Mouse (Mus musculus) hindbrain, postnatal 0 days (tissue): ENCODE results near the gene Fzd7. TPM values are rescaled to one million over a fixed set of nuclear protein-coding genes. Genes with fewer than 3 reads are reported as not detected.

Source experiments
- ATAC-seq: fragments of 200-750 bp; cut with Nextera tagmentation; 2 replicates; pipeline ENCODE4 v1.8.0; 2017; ENCODE audit warnings: mild to moderate bottlenecking, moderate TSS enrichment, moderate library complexity
- DNase-seq: peaks from one replicate; pipeline ENCODE4 v3.0.0-alpha.2; 2015; ENCODE audit warnings: low spot score
- H3K27ac ChIP-seq: fragments of 300-500 bp; sonication (generic); 2 replicates; pipeline ENCODE4 v1.5.1; 2014; ENCODE audit warnings: mild to moderate bottlenecking
- H3K27me3 ChIP-seq: fragments of 300-500 bp; sonication (generic); 2 replicates; pipeline ENCODE4 v1.6.1; 2014; ENCODE audit warnings: low read length, mixed read lengths; ENCODE audit not compliant: insufficient read depth
- H3K36me3 ChIP-seq: fragments of 300-500 bp; sonication (generic); 2 replicates; pipeline ENCODE4 v1.6.1; 2014; ENCODE audit warnings: low read length, mixed read lengths; ENCODE audit not compliant: insufficient read depth
- H3K4me1 ChIP-seq: fragments of 300-500 bp; sonication (generic); 2 replicates; pipeline ENCODE4 v1.6.1; 2014; ENCODE audit warnings: antibody characterized with exemption, low read length, mixed read lengths; ENCODE audit not compliant: insufficient read depth
- H3K4me2 ChIP-seq: fragments of 300-500 bp; sonication (generic); 2 replicates; pipeline ENCODE4 v1.6.1; 2014; ENCODE audit warnings: low read depth, mild to moderate bottlenecking, low read length, moderate library complexity, mixed read lengths
- H3K4me3 ChIP-seq: fragments of 300-500 bp; sonication (generic); 2 replicates; pipeline ENCODE4 v1.5.1; 2014; ENCODE audit warnings: low read length
- H3K9ac ChIP-seq: fragments of 300-500 bp; sonication (generic); replicated peaks from 2 replicates; pipeline ENCODE4 v1.6.1; 2014; ENCODE audit warnings: mild to moderate bottlenecking, low read length, moderate library complexity, mixed read lengths
- H3K9me3 ChIP-seq: fragments of 300-500 bp; sonication (generic); 2 replicates; pipeline ENCODE4 v1.6.1; 2016; ENCODE audit warnings: low read length, mixed read lengths
- CTCF ChIP-seq: IDR thresholded peaks from 2 replicates; pipeline ENCODE4 v1.5.1; 2016; ENCODE audit warnings: antibody characterized with exemption, control low read depth, low read depth
- WGBS: fragments of 180-500 bp; shearing (Covaris S2); extraction: QIAGEN DNeasy Blood & Tissue Kit; methylation state at CpG from one replicate; pipeline ENCODE4 v1.1.7; 2014; 5-methylcytosine and 5-hydroxymethylcytosine counted together
- polyA plus RNA-seq: library from polyadenylated mRNA; unstranded; fragments of >200 nt; fragmentation: Nextera tagmentation; extraction: Ambion mirVana; gene quantifications from 2 replicates; pipeline ENCODE4 v1.2.1, GENCODE M21; 2015
- total RNA-seq: library from RNA; depleted of rRNA; stranded (reverse); fragments of >200 nt; gene quantifications from 2 replicates; pipeline ENCODE4 v1.2.3, GENCODE M21; 2014

The Fzd7 gene
- total and polyA plus RNA-seq, 2 experiments from 2014 or later = 1.8 to 17.2 TPM

DNA sequence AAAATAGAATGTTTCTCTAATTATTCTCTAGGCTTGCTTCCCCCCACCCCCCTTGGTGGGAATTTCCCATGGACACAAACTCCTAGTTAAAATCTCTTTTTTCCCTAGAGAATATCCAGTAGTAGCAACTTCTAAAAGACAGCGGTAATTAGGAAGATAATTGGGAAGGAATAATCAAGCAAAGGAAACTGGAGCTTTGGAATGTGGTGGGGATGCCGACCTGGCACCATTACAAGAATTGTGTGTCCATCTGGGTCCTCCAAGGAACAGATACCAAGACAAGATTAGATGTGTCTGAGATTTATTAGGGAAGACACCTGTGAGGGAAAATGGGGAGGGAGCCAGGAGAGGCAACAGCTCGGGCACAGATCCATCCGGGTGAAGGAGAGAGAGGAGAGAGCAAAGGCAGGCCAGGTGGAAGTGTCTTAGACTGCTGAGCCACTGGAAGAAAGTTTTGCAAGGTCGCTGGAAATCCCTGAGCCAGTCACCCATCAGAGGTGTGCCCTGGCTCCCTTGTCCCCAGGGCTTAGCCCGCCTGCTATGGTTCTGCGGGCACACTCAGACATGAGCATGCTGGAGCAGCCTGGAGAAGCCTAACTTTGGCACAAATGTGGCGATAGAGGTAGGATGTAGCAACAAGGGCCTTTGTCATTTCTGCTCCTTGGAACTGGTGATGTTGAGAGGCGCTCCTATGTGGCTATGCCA, 29.5 kb downstream of the Fzd7 start:
- Histone ChIP-seq H3K4me1 (peaks cover 7% of the 10 kb centered on the region), H3K4me2 (no peak overlapping the region), H3K36me3 (no peaks in the 10 kb centered on the region), H3K9me3 (no peaks in the 10 kb centered on the region), H3K9ac (no peak overlapping the region), H3K4me3 (no peak overlapping the region), H3K27me3 (no peaks in the 10 kb centered on the region), H3K27ac (no peak overlapping the region)
- WGBS = 66% methylated on average over 9 of the region's 9 CpGs
- DNase-seq (no peak), ATAC-seq (no peak)
- TF ChIP-seq CTCF = no peak

DNA sequence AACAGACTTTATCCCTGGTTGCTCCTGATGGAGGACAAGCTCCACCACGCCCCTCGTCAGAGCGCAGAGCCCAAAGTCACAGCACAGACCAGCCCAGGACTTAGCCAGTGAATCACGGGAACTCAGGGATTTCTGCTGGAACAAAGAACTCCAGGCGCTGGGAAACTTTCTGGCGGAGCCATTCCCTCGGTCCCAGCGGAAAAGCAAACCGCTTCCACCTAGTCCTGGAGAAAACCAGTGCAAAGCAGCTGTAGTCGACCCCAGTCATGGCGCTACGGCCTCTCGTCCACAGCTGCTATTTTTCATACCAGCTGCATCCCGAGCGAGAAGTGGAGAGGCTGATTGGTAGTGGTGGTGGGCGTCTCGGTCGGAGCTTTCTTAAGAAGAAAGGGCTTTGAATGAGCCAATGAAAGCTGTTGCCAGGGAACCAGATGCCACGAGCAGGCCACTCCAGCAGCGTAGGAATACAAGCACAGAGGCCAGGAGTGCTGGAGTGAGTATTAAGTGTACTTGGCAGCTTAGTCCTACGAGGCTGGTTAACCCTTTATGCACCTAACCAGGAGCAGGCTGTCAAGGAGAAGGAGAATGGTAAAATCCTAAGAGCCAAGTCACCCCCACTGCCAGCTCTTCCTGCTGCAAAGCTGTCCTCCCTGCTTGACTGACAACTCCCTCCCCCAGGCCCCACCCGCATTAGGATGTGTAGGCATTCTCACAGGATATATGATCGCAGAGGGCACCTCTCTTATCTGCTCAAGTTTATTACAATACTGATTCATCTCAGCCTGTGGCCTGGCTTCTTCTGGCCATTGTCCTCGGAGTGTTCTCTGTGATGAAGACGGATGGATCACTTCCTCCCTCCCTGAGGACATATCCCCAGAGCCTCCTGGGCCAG, 34.0 kb downstream of the Fzd7 start, which contains the start of gene Gm973:
Gene Gm973 (plus strand): TSS at position 239 of the 892 bp plus-strand sequence.
- WGBS = 2% methylated on average over 25 of the region's 25 CpGs
- no peaks in the 10 kb centered on the region for H3K9me3 ChIP-seq
- peak within 1 kb of the TSS; percentile 50 for H3K9ac ChIP-seq
- DNase-seq (peak; percentile 94), ATAC-seq (peak; percentile 98)
- H3K27me3 ChIP-seq = no peaks in the 10 kb centered on the region
- no peak for TF ChIP-seq CTCF
- H3K27ac ChIP-seq = peak within 1 kb of the TSS; percentile 94
- H3K4me2 ChIP-seq = peak within 1 kb of the TSS; percentile 58
- peaks cover 14% of the 10 kb centered on the region for H3K4me1 ChIP-seq
- peak within 1 kb of the TSS; percentile 34 for H3K4me3 ChIP-seq
- H3K36me3 ChIP-seq = no peaks in the 10 kb centered on the region

DNA sequence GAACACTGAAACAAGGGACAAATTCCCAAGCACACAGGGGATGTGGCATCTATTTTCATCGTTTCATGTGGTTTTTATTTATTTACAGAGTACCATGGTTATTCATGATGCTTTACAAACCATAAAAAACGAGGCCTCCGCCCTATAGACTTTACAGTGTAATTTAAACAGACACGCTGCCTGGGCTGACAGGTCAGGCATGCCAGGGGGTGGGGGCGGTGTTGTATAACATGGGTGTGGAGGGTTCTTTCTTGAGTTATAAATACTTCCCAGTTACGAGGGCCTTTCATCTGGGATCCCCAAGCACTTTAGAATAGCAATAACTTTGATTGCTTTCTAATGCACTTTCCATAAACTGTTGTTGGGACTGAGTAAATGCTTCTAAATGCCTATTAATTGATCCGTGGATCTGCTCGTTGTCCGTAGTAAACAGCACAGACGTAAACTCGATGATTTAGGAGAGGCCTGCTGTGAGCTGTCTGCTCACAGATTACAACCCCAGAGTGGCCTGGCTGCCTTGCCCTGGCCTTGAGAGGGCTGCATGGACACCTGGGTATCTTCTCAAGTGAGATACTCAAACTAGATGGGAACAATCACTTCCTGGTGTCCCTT, 38.1 kb downstream of the Fzd7 start:
- no peak overlapping the region for H3K27ac ChIP-seq
- no peak for DNase-seq
- H3K9ac ChIP-seq = no peak overlapping the region
- no peak overlapping the region for H3K4me2 ChIP-seq
- H3K4me3 ChIP-seq = no peak overlapping the region
- no peaks in the 10 kb centered on the region for H3K36me3 ChIP-seq
- no peaks in the 10 kb centered on the region for H3K9me3 ChIP-seq
- 55% methylated on average over 11 of the region's 11 CpGs for WGBS
- no peaks in the 10 kb centered on the region for H3K27me3 ChIP-seq
- H3K4me1 ChIP-seq = peaks cover 27% of the 10 kb centered on the region
- ATAC-seq = no peak
- no peak for TF ChIP-seq CTCF

DNA sequence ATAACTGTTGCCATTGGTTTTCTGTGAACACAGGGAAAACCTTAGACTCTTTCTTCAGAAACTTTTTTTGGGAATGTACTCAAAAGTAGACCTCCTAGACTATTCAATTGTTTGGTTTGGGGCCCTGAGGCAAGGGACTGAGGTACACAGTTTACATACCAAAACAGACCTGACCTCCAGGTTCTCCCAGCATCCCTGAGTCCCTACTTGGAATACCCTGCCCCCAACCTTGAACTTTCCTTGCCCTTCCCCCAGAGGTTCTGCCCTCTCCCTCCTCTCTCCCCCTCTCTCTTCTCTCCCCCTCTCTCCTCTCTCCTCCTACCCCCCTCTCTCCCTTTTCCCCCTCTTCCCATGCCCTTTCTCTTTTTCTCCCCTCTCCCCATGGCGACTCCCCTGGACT, 40.2 kb downstream of the Fzd7 start:
- H3K27ac ChIP-seq = no peak overlapping the region
- DNase-seq (no peak), ATAC-seq (no peak)
- H3K9me3 ChIP-seq = no peaks in the 10 kb centered on the region
- H3K4me1 ChIP-seq = 0 out of 2 replicates have a peak, but pooled peaks cover 13% of the 10 kb centered on the region
- no peak for TF ChIP-seq CTCF
- H3K9ac ChIP-seq = no peak overlapping the region
- 56% methylated on average over 1 of the region's 1 CpGs for WGBS
- H3K4me2 ChIP-seq = no peak overlapping the region
- H3K4me3 ChIP-seq = no peak overlapping the region
- H3K36me3 ChIP-seq = no peaks in the 10 kb centered on the region
- H3K27me3 ChIP-seq = no peaks in the 10 kb centered on the region

DNA sequence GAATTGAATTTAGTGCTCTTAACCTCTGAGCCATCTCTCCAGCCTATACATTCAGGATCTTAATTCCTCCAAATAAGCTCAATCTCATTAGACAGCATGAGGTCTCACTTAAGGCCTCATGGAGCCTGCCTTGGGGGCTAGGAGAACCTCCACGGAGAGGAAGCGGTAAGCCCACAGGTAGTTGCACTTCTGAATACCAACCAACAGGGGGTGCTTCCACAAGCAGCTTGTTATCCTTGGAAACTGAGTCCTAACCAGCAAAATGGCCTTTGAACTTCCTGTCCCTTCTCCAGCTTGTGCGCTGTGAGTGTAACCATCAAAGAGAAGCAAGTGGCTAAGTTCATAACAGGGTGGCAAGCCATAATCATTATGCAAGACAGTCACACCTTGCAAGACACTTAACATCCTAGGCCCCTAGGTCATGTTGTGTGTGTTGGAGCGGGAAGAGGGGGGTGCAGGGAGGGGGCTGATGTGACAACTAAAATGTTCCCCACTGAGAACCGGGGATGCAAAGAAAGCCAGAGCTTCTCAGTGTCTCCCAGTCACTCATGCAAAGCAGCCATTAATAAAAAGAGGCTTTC, 41.2 kb downstream of the Fzd7 start:
- H3K27me3 ChIP-seq = no peaks in the 10 kb centered on the region
- no peak overlapping the region for H3K4me3 ChIP-seq
- no peak overlapping the region for H3K9ac ChIP-seq
- H3K4me1 ChIP-seq = 0 out of 2 replicates have a peak, but pooled peaks cover 13% of the 10 kb centered on the region
- peak overlapping the region; percentile 67; the same call in 1 of the 2 replicates for H3K27ac ChIP-seq
- ATAC-seq = no peak
- no peaks in the 10 kb centered on the region for H3K9me3 ChIP-seq
- no peak for TF ChIP-seq CTCF
- H3K36me3 ChIP-seq = no peaks in the 10 kb centered on the region
- no peak overlapping the region for H3K4me2 ChIP-seq
- WGBS = 52% methylated on average over 5 of the region's 5 CpGs
- no peak for DNase-seq

DNA sequence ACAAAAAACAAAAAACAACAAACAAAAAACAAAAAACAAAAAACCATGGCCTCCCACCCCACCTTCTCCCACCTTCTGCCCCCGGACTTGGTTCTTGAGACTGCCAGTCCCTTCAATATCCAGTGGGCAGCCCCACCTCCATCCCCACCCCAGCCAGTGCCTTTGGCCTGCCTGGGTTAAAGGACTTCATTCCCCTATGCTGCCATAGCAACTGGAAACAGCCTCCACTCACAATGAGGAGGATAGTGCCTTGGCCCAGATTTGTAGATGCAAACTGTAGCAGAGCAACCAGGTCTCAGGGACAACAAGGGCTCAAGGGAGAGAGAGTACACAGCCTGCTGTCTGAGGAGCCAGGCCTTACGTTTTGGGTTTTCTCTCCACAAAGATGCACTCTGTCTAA, 41.8 kb downstream of the Fzd7 start:
- Histone ChIP-seq H3K27ac (peak overlapping the region; percentile 67), H3K4me3 (no peak overlapping the region), H3K36me3 (no peaks in the 10 kb centered on the region), H3K27me3 (no peaks in the 10 kb centered on the region), H3K9ac (no peak overlapping the region), H3K9me3 (no peaks in the 10 kb centered on the region), H3K4me1 (0 out of 2 replicates have a peak, but pooled peaks cover 13% of the 10 kb centered on the region), H3K4me2 (peak overlapping the region; percentile 18; the same call in 1 of the 2 replicates)
- ATAC-seq (peak; percentile 90), DNase-seq (peak; percentile 71)
- no peak for TF ChIP-seq CTCF
- WGBS = 26% methylated on average over 2 of the region's 2 CpGs
